Mouse (Mus musculus) neutrophil, adult 5-6 weeks (primary cell): ENCODE data around the gene Ltf. TPM values are rescaled to one million over a fixed set of nuclear protein-coding genes. Genes with fewer than 3 reads are reported as not detected.
A peak's percentile ranks its signal among the peaks of the same experiment; 100 is the strongest.

ENCODE experiments used
- ATAC-seq: fragments of 151-379, 151-347 bp; 2 replicates; pipeline ENCODE4 v1.8.0; 2017; ENCODE audit warnings: mild to moderate bottlenecking, moderate TSS enrichment; ENCODE audit not compliant: insufficient number of reproducible peaks, poor library complexity, low FRiP score, severe bottlenecking; ENCODE audit errors: extremely low read depth
- total RNA-seq: library from RNA; stranded (forward); fragments of 200-1000 nt; gene quantifications from 2 replicates; pipeline ENCODE4 v1.2.3, GENCODE M21; 2017

Ltf gene
- total RNA-seq, 1 experiment from 2014 or later, result 33.3 TPM

DNA sequence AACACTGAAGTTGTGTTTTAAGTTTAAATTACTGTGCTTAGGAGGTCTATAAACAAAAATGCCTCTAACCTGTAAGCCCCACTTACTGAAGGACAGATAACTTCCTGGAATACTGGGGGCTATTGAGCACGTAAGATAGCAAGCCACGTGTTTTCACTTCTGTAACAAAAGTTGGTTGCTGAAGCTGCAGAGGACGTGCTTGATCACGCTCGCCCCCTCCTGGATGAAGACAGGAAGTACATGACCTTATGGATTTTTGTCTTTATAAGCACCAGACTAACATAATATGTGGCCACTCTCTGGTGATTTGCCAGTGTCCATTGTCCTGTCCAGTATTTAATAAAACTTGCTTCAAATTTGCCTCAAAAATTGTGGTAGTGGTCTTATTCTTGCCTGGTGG, 58.7 kb downstream of the Ltf start:
- peak; percentile 58; the same call in 1 of the 2 replicates for ATAC-seq

DNA sequence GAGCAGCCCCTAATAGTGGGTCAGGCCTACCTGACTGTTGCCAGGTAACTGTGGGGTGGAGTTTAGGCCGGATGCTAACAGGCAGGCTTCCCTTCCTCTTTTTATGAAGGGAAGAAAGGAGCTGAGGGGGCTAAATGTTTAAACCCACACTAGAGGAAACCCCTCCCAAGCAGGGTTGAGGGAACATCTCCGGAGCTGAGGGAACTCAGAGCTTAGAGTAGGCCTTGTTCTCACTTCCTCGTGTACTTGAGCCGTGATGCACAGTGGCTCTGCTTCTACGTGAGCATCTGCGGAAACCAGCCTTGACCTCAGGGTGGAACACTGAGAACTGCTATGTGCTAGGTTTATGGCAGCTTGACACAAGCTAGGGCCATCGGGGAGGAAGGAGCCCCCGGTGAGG, 61.7 kb downstream of the Ltf start:
- no peak for ATAC-seq

DNA sequence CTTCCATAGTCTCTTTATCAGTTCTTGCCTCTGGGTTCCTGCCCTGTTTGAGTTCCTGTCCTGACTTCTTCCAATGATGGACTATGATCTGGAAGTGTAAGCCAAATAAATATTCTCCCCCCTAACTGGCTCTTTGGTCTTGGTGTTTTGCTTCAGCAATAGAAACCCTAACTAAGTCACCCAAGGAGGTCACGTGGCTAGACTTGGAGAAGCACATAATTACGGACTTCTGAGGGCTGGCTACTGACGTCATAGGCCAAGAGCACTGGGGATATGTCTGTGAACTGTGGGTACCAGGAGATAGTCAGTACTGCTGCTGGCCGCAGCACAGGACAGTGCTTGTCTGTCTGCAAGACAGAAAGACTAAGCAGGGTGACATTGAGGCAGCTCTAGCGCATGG, 62.7 kb downstream of the Ltf start:
- no peak for ATAC-seq

DNA sequence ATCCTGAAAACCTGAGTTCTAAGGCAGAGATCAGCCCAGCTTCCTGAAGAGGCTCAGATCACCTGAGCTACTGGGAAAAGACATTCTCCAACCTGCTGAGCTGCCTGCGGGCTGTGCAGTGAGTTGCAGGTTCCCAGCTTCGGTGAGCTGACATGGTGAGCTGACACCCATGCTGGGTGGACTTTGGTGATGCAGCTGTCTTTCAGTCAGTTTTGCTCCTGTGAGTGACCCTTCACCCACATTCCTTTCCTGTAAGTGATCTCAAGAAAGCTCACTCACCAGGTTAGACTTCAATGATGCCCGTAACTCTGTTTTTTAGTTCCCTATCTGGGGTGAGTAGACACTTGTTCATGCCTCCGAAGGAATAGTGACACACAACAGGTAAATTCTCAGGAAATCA, 66.3 kb downstream of the Ltf start:
- no peak for ATAC-seq

DNA sequence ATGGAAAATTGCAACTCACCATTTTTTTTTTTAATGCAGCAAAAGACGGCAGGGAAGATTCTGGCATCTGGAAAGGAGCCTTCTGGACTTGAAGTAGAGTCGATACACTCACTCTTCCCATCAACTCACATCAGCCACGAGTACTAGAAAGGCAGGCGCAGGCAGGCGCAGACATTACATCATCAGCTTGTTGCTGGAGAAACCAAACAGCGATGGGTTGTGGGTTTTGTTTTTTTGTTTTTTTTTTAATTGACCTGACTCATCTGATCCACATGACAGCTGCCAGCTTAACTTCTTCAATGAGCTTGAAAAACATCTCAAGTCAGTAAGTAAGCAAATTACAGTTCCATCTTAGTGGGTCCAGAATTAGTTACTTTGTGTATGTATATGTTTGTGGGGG, 67.1 kb downstream of the Ltf start:
- no peak for ATAC-seq

DNA sequence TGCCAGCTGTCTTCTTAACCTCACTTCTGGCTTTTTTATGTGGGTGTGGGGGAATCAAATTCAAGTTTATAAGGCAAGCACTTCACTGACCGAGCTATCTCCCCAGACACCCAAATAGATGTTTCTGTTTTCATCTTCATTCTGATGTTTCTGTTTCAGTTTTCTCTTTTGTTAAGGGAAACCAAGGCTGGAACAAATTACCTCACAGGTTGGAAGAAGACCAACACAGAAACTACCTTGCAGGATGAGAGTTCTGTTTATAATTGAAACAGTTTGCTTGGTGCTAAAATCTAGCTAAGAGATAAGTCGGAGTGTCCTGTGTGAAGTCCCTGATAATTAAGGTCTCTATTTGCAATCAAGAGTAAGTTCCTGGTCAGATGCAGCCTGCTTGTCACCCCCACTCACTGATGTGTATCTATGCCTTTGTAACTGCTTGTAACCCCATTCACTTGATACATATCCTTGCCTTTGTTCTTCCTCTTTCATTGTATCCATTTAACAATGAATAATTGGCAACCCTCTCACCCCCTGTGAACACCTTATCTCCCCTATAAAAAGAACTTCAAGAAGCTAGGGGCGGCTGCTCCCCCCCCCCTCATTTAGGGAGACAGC, 68.0 kb downstream of the Ltf start:
- ATAC-seq, result no peak

DNA sequence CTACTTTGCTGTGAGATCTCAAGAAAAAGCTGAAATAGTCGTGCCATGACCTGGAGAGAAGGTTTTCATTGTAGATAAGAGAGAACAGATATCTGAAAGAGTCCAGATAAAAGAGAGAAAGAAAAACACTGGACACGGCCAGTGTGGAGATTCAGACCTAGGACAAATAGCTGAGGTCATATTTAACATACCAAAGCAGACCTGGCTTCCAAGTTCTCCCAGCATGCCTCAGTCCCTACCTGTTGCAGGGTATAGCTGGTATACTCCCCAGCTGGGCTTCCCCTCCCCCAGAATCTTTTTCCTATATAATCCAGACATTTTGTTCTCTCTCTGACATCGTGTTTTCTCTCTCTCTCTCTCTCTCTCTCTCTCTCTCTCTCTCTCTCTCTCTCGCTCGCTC, 68.9 kb downstream of the Ltf start:
- no peak for ATAC-seq

DNA sequence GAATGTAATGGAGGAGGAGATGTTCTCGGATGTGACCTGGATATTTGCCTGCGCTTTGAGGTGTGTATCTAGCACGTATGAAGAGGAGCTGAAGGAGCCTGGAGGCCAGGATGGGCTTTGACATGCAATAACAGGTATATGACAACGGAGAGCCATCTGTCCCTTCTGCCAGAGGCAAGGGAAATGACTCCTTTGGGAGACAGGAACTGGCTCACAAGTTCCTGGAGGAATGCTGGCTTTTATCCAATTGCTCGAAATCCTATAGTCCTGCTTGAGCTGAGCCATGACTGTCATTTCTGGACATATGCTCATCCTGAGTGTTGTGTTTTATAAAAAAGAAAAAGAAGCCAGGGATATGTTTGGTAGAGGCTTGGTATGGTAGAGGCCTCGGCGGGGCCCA, 69.8 kb downstream of the Ltf start:
- ATAC-seq, result no peak

Other genes starting within 250 kb of the Ltf start
- gene Prss42, start 221.1 kb upstream of the Ltf start, total RNA-seq, result not detected in 2 replicates
- gene Prss44, start 205.3 kb upstream of the Ltf start, total RNA-seq, result not detected in 2 replicates
- gene Prss43, start 192.6 kb upstream of the Ltf start, total RNA-seq, result not detected in 2 replicates
- not detected in 2 replicates for gene Prss45, start 184.7 kb upstream of the Ltf start, total RNA-seq
- not detected in 2 replicates for gene Prss46, start 174.8 kb upstream of the Ltf start, total RNA-seq
- not detected in 2 replicates for gene Prss50, start 161.3 kb upstream of the Ltf start, total RNA-seq
- gene Als2cl, start 139.4 kb upstream of the Ltf start, total RNA-seq, result 16.4 and 18.2 TPM in 2 replicates
- gene Tmie, start 139.2 kb upstream of the Ltf start, total RNA-seq, result 2.6 and 2.9 TPM in 2 replicates
- 1.4 TPM in 1 of 2 replicates, not detected in the other for gene Fam240a, start 102.4 kb upstream of the Ltf start, total RNA-seq
- gene Tdgf1, start 73.1 kb upstream of the Ltf start, total RNA-seq, result 0.49 and 1.0 TPM in 2 replicates
- not detected in 2 replicates for gene Lrrc2, start 67.7 kb upstream of the Ltf start, total RNA-seq
- not detected in 2 replicates for gene Rtp3, start 28.7 kb upstream of the Ltf start, total RNA-seq
- gene Ccrl2, start 38.2 kb downstream of the Ltf start, total RNA-seq, result 12.0 and 12.5 TPM in 2 replicates
- gene Lrrfip2, start 98.3 kb downstream of the Ltf start, total RNA-seq, result 95.8 and 97.4 TPM in 2 replicates